Mouse (Mus musculus) v-Abl transformed pro-B cells (cell line): ENCODE measurements around the gene Ptprj.
"Not testable (repeated sequence)": the region's sequence is repeated elsewhere in the genome, so short reads cannot be mapped to it uniquely, and the experiment has no call there.

Experiments used
- in situ Hi-C, 2 experiments: fragments of 400-800 bp; cut with MboI; formaldehyde crosslinking; loops; one replicate each; pipeline ENCODE4 v1.15.1; 2025; ENCODE audit not compliant: unreplicated experiment in 2 of 2

The Ptprj gene

GRCm38 (mm10) chr2:90579038-90579727 lies 1.3 kb downstream of the Ptprj start:
- in situ Hi-C loops, result loop anchor here (5.0 kb wide), 3 partner anchors 47 to 98 kb away; partner anchors contain the start of gene Nup160 (in 1 of the 2)

GRCm38 (mm10) chr2:90577451-90578279 lies 2.8 kb downstream of the Ptprj start:
- in situ Hi-C loops, result loop anchor here (5.0 kb wide), 3 partner anchors 45 to 100 kb away; partner anchors contain the start of gene Nup160 (in 1 of the 2)

- in situ Hi-C loops, result loop anchor here (5.0 kb wide), 3 partner anchors 45 to 100 kb away; partner anchors contain the start of gene Nup160 (in 1 of the 2)
These were observed 3.5 kb downstream of the Ptprj start for GRCm38 (mm10) chr2:90576936-90577335.

GRCm38 (mm10) chr2:90576411-90576810 lies 4.0 kb downstream of the Ptprj start:
- in situ Hi-C loops, result loop anchor here (5.0 kb wide), 3 partner anchors 44 to 101 kb away; partner anchors contain the start of gene Nup160 (in 1 of the 2)

- in situ Hi-C loops, result loop anchor here (5.0 kb wide), 3 partner anchors 43 to 102 kb away; partner anchors contain the start of gene Nup160 (in 1 of the 2)
These were observed 4.7 kb downstream of the Ptprj start for GRCm38 (mm10) chr2:90575713-90576112.

GRCm38 (mm10) chr2:90575116-90575515 lies 5.3 kb downstream of the Ptprj start:
- in situ Hi-C loops, result loop anchor here (5.0 kb wide), 3 partner anchors 43 to 102 kb away; partner anchors contain the start of gene Nup160 (in 1 of the 2)

GRCm38 (mm10) chr2:90574536-90574935 lies 5.9 kb downstream of the Ptprj start:
- in situ Hi-C loops, result no loop called here

GRCm38 (mm10) chr2:90573640-90574526 lies 6.6 kb downstream of the Ptprj start:
- in situ Hi-C loops, result no loop called here

GRCm38 (mm10) chr2:90572126-90572525 lies 8.3 kb downstream of the Ptprj start:
- in situ Hi-C loops, result no loop called here

- in situ Hi-C loops, result not testable (repeated sequence)
These were observed 9.0 kb downstream of the Ptprj start for GRCm38 (mm10) chr2:90571399-90571798.

- in situ Hi-C loops, result no loop called here
These were observed 9.6 kb downstream of the Ptprj start for GRCm38 (mm10) chr2:90570871-90571270.

- in situ Hi-C loops, result no loop called here
These were observed 10.2 kb downstream of the Ptprj start for GRCm38 (mm10) chr2:90570216-90570615.

- in situ Hi-C loops, result no loop called here
These were observed 11.4 kb downstream of the Ptprj start for GRCm38 (mm10) chr2:90568961-90569481.

- in situ Hi-C loops, result no loop called here
These were observed 12.4 kb downstream of the Ptprj start for GRCm38 (mm10) chr2:90568091-90568490.

GRCm38 (mm10) chr2:90566773-90567528 lies 13.5 kb downstream of the Ptprj start:
- in situ Hi-C loops, result no loop called here

- in situ Hi-C loops, result no loop called here
These were observed 14.4 kb downstream of the Ptprj start for GRCm38 (mm10) chr2:90566046-90566445.

GRCm38 (mm10) chr2:90565192-90565929 lies 15.1 kb downstream of the Ptprj start:
- in situ Hi-C loops, result no loop called here

GRCm38 (mm10) chr2:90564552-90564951 lies 15.9 kb downstream of the Ptprj start:
- in situ Hi-C loops, result no loop called here

GRCm38 (mm10) chr2:90563171-90563570 lies 17.3 kb downstream of the Ptprj start:
- in situ Hi-C loops, result no loop called here
